Mouse (Mus musculus) layer of hippocampus, adult 9-10 months (tissue): Measurements from ENCODE around the gene Ppp1r21.

Experiments used
- DNase-seq: peaks from one replicate; pipeline ENCODE4 v3.0.0; 2022; ENCODE audit warnings: low spot score

The Ppp1r21 gene

GRCm38 (mm10) chr17:88530236-88530619 is 310 bp downstream of the Ppp1r21 start:
- DNase-seq, result no peak

- no peak for DNase-seq
Measured at GRCm38 (mm10) chr17:88530667-88531066, 749 bp downstream of the Ppp1r21 start.

DNA sequence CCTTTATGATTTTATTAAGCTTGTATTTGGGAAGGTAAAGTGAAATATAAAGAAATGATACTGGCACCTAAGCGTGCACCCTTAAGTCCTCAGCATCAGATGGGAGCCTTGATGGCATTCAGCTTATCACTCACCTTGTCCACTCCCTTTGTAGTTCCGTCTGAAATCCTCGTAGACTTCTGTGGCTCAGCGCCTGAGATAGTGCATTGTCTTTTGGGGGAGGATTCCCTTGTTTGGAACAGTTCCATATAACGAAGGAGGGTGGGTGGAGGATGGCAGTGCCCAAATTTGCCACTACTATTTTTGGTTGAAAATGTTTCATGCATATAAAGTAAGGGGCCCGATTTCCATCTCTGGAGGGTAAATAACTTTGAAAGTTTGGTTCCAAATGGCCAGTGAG is 1.3 kb downstream of the Ppp1r21 start:
- DNase-seq, result no peak

- no peak for DNase-seq
Measured at GRCm38 (mm10) chr17:88537842-88538430, 8.0 kb downstream of the Ppp1r21 start.

- no peak for DNase-seq
Measured at GRCm38 (mm10) chr17:88542771-88543416, 13.0 kb downstream of the Ppp1r21 start.

DNA sequence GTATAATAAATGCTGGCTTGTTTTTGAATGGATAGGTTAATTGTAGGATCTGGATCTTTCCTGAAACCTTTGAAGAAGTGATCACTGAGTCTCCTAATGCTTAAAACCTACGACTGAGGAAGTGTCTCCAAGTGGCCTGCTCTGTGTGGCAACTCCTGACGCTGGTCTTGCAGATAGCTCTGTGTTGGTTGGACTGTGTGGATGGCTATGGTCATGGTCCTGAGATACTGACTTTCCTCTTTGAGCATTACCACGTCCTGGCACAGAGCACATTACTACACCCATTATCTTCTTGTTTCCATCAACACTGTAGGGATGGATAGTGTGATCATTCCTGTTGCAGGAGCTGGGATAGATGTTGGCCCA is 13.5 kb downstream of the Ppp1r21 start:
- no peak for DNase-seq

DNA sequence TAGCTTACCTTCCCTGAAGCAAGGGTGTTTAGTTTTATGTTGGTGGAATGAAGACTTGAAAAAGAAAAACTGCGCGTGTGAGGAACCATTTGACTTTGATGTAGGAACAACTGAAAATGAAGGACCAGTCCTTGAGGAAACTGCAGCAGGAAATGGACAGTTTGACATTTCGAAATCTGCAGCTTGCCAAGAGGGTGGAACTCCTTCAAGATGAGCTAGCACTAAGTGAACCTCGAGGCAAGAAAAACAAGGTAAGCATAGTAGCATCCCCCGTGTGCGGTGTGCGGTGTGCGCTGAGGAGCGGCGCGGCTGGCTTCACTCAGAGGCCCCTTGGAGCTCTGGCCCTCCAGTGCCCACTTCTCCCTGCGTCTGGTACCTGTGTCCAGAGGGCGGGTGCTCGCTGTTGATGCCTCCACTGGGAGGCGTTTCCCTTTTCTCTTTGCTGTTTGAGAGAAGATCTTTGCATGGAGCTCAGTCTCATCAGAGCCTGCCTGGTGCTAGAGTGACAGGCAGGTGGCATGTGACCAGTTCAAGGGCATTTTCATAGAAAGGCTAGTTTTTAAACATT is 15.4 kb downstream of the Ppp1r21 start:
- DNase-seq, result no peak

DNA sequence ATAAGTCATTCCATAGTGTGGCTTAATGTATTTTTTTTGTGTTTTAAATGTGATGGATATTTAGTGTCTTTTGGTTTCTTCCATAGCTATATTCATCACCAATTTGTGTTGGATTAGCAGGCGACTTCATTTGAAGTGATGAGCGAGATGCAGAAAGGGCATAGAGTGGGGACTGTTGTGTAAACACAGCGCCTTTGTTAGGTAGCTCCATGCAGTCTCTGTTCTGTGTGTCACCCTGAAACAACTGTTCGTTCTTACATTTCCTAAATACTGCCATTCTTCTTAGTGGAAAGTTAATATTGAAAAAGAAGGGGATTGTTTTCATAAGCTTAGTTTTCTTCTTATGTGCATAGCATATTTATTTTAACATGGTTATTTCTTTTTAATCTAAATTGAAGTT is 16.8 kb downstream of the Ppp1r21 start:
- DNase-seq, result no peak

- no peak for DNase-seq
Measured at GRCm38 (mm10) chr17:88549411-88550191, 19.7 kb downstream of the Ppp1r21 start.

DNA sequence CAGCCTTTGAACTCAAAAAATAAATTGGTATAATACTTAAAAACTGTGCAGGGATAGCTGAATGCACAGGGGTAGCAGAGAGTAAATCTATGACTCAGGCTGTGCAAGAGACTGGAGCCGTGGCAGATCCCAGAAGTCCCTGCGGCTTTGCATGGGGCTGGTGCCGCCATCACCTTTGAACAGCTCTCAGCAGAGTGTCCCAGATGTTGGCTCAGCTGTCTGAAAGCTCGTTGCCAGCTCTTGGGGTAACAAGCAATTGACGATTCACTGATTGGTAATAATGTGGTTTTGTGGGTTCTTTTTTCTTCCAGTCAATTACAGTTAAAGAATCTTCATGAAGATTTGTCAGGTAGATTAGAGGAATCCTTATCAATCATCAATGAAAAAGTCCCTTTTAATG is 20.4 kb downstream of the Ppp1r21 start:
- DNase-seq, result no peak

DNA sequence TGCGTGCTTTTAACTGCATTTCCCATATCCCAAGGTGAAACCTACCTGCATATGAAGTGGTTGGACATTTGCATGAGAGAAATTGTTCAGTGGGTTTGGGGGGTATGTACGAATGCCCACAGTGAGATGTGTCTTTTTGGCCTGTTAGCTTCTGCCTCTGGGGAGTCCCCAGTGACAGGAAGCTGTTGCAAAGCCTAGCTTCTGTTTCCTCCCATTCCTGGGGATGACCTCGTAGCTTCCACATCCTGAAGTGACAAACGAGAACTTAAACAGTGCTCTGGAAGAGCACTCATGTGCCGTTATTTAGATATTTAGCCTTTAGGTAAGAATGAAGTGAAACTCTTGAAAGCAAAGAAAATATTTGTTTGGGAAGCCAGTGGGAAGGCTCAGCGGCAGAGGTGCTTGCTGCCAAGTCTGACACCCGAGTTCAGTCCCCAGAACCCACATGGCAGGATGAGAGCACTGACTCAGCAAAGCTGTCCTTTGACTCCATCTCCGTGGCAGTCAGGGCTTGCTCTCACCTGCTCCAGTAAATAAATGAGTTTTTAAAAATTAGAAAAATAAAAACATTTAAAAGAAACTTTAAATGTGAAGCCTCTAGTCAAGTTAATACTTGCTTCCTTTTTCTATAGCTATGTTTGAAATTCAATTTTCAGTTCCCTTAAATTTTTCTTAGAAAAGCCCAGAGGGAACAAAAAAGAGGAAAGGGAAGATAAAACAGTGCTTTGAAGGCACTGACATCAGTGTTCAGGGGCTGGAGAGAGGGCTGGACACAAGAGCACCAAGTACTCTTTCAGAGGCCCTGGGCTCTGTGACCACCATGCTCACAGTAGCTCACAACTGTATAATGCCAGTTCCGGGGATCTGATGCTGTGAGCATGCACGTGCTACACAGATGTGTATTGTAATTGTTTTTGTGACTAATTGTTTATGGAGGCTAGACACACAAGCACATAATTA is 21.3 kb downstream of the Ppp1r21 start:
- DNase-seq, result no peak

DNA sequence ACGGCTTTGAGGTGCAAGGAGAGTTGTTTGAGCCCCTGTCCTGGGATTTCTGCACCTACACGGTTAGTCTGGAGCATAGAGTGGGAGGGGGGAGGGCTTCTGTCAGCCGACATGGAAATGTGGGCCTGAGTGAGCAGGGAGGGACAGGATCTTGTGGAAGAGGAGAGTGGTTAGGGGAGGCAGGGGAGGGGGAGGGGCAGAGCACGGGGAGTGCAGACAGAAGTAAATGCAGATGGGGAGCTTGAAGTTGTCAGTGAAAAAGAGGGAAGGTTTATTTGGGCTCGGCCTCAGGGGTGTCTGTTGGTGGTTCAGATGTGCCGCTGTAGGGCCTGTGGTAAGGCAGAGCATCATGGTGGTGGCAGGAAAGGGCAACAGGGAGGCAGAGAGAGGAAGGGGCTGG is 22.6 kb downstream of the Ppp1r21 start:
- DNase-seq, result no peak

DNA sequence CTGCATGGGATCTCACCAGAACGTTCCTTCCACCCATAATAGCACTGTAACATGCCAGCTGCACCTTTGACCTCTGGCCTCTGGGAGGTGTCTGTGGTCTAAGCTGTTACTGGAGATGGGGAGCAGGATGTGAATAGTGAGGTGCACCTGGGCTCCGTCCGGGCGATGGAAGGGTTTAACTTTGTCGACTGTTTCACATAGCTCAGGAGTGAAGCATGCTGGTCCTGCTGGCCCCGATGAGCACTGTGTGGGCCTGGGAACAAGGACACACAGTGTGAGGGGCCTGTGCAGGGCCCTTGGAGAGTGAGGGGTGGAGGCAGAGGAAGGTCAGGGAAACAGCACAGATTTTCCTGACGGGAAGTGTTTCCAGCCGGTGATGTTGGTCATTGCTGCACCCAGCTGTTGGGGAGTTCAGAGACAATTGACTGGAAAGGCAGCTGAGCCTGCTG is 23.1 kb downstream of the Ppp1r21 start:
- DNase-seq, result no peak

DNA sequence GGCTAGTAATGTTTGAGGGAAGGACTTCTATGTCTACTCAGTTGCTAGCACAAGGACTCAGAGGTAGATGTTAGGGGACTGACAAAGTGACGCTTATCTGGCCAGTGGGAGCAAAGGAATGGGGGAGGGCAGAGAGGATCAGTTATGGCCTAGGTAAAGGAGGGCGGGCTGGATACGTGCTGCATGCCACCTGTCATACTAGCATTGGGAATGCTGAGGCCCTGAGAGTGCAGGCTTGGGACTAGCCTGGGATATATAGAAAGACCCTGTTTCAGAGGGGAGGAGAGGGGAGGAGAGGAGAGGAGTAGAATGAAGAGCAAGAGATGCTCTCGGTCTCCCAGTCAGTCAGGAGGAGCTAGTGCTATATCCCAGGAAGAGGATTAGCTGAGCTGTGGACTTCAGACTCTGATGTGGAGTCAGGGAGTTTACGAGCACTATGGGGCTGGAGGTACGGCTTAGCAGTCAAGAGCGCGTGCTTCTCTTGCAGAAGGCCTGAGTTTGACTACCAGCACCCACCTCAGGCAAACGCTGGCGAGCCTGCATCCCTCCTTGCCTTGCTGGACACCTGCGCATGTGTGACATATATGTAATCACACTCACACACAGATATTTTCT is 23.7 kb downstream of the Ppp1r21 start:
- DNase-seq, result no peak

DNA sequence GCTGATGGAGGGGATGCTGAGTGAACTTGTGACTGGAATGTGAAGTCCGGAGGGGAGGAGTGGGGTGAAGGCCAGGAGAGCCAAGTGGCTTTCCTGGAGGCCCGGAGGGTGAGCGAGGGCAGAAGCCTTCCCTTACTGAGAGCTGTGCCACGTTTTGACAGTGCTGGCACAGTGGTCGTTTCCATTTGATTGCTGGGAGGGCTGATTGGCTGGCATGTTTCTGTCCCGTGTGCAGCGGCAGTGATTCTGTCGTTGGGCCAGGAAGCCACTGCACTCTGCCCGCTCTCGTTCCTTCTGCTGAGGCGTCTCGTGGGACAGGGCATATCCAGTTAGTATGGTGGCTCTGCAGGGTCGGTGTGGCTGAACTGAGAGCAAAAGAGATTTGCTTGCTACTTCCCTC is 26.3 kb downstream of the Ppp1r21 start:
- DNase-seq, result no peak

DNA sequence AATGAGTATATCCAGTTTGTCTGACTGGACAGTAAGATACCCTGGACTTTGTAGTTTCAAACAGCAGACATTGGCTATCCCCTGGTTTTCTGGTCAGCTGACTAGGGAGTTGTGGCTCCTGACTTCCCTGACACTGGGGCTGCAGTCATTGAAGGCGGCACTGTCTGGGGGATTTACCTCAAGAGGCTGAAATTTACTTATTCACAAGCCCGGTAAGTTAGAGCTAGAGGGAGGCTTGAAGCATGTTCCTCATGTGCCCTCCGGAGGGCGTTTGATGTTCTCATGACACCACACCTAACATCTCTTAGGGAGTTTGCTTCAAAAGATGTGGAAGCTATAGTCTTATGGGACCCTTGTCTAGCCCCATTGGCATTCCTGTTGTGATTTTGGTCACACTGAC is 26.8 kb downstream of the Ppp1r21 start:
- no peak for DNase-seq

DNA sequence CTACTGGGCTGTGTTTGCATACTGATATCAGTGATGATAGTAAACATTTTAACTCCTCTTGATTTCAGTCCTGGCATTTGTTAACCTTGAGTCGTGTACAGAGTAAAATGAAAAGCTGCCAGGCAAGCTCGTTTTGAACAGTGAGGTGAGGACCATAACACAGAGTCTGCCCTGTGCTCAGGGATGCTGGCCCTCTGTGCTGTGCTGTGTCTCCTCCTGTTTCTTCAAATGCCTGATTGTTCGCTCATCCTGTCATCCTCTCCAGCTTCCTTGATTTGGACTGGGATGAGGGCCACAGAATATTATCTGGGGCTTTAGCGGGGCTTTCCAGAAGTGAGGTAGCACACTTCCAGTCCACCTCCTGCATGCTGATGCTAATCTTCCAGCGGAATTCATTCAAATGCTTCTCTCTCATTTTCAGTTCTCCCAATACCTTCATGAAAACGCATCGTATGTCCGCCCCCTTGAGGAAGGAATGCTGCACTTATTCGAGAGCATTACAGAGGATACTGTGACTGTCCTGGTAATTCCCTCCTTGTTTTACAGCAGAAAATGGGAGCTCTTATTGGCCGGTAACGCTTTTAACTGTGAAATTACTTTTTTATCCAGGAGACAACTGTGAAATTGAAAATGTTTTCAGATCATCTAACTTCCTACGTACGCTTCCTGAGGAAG is 28.4 kb downstream of the Ppp1r21 start:
- peak; percentile 61 for DNase-seq

DNA sequence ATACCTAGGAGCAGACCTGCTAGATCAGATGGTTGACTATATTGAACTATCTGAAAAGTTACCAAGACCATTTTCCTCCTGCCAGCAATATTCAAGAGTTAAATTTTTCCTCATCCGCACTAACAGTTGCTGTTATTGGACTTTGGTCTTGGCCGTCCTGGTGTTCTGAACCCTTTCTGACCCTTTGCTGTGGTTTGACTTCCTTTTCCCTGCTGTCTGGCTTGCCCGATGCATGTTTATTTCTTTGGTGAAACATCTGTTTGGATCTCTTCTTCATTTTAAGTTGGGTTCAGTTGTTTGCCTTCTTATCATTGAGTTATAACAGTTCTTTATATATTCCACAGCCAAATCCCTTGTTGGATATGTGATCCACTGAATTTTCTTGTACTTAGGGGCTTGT is 33.7 kb downstream of the Ppp1r21 start:
- no peak for DNase-seq

GRCm38 (mm10) chr17:88569807-88570540 is 40.1 kb downstream of the Ppp1r21 start:
- no peak for DNase-seq

- DNase-seq, result no peak
Measured at GRCm38 (mm10) chr17:88570784-88571183, 40.9 kb downstream of the Ppp1r21 start.
